Mouse (Mus musculus): ENCODE results near the gene Rnf144a.

Rnf144a gene

GRCm38 (mm10) chr12:26323783-26324364, 91.2 kb downstream of the Rnf144a start:
- DNase-seq (ENCODE audit: low read depth, low spot score): no peak

DNA sequence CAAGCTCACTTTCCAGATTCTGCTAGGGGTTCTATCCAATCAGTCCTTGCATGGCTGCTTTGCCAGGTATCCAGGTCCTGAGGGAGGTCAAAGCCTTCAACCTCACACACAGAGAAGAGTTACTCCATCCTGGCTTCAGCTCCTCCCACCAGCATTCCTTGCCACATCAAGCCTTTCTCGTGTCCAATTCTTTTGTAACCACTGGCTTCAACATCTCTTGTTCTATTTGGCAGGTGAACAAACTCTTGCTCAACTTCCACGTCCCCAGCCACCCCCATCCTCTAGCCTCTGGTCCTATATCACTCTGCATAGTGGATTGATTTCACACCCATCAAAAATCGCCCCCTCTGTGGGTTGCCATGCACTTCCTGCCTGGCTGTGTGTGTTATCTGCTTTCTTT, 98.8 kb downstream of the Rnf144a start:
- DNase-seq (ENCODE audit: low read depth, low spot score): no peak

- peak; percentile 73 for DNase-seq (ENCODE audit: low read depth, low spot score)
Observed at GRCm38 (mm10) chr12:26314959-26315358, 100.1 kb downstream of the Rnf144a start.

DNA sequence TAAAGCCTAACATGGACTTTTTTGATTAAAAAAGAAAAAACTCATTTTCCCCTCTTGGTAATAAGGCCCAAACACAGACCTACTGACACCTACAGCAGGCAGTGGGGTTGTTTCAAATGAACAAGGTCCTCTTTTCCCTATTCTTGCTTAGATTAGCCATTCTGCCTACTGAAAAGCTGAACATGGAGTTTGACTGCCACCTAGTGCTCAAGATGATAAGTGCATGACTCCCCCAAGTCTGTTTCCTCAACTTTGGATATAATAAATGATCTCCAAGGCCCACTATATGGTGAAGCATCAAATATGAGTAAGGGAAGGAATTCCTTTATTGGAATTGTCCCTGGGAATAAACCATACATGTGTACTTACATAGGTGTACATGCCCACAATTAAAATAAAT, 103.5 kb downstream of the Rnf144a start:
- DNase-seq (ENCODE audit: low read depth, low spot score): peak; percentile 81

GRCm38 (mm10) chr12:26310247-26310646, 104.8 kb downstream of the Rnf144a start:
- DNase-seq (ENCODE audit: low read depth, low spot score): peak; percentile 71

DNA sequence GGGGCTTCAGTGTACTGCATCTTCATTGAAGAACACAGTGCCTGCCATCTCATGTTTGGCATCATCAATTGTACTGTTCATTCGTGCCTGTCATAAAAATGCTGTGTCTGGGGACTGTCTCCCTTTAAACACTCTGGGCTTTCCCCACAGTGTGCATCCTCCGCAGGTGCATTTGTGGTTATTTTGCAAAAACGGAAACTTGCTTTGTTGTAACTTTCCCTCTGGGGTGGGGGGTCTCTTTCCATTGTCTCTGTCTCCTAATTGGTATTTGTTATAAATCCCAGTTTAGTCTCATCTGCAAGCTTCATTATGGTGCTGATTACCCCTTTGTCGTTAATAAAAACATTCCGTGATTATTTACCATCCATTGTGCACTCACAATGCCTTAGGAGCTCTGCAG, 112.2 kb downstream of the Rnf144a start:
- peak; percentile 15 for DNase-seq (ENCODE audit: low read depth, low spot score)

DNA sequence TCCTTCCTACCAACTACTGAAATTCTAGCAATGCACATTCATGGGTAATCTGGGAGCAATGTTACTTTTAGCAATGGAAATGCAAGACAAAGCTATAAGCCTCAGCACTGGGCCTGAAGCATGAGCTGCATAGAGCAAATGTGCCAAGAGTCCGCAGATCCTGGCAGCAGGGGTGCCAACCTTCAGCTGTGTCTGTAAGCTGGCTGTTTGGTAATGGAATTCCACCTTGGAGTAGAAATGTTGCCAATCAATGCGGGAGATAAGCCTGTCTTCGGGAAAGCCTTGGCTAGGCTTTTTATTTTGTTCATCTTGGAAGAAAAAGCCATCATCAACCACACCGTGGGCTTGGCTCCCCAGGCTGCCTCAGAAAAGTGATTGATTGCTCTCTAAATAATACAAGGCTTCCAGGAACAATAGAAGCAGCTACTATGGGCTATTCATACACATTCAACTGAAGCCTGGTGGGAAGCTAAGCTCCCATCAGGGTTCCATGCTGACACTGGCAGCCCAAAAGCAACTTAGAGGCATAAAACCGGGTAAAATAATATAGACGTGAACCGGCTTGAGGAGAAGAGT, 115.5 kb downstream of the Rnf144a start:
- no peak for DNase-seq (ENCODE audit: low read depth, low spot score)

DNA sequence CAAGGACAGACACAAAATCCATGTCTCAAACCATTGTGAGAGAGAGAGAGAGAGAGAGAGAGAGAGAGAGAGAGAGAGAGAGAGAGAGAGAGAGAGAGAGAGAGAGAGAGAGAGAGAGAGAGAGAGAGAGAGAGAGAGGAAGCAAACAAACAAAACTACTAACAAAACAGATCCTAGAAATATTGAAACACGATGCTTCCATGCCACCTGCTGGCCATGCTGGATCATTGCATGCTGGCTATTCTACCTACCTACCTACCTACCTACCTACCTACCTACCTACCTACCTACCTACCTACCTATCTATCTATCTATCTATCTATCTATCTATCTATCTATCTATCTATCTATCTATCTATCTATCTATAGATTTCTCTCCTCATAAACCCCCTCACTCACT, 119.1 kb downstream of the Rnf144a start:
- peak; percentile 72 for DNase-seq (ENCODE audit: low read depth, low spot score)

GRCm38 (mm10) chr12:26289200-26289599, 125.9 kb downstream of the Rnf144a start:
- no peak for DNase-seq (ENCODE audit: low read depth, low spot score)

DNA sequence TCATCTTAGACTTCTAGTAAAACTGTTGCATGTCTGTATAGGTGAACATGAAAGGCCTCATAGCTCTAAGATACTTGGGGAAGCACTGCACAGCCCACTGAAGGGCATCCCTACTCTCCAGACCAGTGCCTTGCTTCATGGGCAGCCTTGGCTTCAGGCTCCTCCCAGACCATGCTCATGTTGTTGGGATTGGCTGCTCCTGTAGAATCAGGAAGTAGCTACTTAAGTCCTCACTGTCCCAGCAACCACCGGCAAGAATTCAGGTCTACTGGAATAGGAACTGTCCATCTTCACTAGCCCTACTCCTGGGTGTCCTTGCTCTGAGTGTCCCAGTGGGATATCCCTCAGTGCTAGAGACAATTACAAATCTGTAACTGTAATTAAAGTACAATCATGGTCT, 126.7 kb downstream of the Rnf144a start:
- no peak for DNase-seq (ENCODE audit: low read depth, low spot score)

DNA sequence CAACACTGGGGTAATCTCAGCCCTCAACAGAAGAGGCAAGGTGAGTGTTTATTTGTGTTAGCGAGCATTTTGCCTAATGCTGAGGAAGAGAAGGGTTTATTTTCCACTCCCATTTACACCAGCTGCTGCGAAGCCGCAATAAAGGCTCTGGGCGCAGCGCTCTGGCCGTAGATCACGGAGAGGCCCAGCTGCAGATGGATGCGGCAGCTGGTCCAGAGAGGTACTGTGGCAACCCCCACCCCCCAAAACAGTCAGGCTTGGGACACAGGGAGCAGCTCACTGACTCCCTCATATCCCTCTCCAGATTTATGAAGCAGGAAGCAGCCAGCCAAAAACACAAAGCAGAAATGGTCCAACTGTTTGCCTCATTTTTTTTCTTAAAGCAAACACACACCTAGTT, 129.1 kb downstream of the Rnf144a start:
- DNase-seq (ENCODE audit: low read depth, low spot score): no peak

DNA sequence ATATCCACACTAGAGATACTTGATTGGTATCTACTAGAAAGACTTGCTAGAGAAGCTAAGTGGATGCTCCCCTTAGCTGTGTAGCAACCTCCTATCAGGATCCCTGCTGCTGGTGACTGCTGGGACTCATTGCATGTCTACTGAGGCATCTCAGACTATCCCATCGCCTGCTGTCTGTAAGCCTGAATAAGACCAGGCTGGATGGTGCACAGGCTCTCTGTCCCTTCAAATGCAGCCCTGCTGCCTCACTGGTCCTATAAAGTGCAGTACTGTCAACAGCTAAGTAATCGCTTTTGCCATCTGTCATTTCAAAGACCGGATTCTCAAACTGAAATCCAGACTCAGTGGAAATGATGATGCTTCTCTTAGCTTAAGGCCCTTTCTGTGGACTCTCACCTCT, 129.6 kb downstream of the Rnf144a start:
- DNase-seq (ENCODE audit: low read depth, low spot score): no peak

DNA sequence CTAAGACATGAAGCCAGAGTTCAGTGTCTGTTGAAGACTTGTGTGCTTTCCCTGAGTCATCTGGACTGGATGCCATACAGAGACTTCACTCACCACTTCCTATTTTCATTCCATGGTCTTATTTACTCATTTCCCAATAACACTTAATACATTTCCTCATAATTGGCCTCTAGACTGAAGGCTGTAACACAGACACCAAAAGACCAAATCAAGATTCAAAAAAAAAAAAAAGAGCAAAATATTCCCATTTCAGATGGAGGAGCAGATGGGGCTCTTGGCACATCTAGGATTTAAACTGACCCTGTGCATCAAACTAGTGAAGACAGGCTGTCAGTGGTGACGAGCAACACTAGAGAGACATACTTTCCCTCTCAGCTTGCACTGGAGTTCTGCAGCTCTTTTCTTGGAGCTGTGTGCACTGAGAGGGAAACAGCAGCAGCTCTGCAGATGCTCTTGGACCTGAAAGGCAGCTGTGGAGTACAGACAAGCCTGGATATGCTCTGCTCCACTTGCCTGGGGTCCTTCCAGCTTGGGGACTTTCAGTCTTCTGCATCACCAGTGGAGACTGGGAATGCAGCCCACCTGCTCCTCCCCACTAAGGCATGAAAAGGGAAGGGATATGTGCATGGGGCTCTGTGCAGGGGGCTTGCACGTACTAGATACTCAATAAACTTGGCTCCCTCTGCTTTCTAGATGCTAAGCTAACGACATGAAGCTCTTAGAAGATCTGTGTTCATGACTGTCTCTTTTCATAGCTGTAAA, 134.2 kb downstream of the Rnf144a start:
- DNase-seq (ENCODE audit: low read depth, low spot score): no peak

DNA sequence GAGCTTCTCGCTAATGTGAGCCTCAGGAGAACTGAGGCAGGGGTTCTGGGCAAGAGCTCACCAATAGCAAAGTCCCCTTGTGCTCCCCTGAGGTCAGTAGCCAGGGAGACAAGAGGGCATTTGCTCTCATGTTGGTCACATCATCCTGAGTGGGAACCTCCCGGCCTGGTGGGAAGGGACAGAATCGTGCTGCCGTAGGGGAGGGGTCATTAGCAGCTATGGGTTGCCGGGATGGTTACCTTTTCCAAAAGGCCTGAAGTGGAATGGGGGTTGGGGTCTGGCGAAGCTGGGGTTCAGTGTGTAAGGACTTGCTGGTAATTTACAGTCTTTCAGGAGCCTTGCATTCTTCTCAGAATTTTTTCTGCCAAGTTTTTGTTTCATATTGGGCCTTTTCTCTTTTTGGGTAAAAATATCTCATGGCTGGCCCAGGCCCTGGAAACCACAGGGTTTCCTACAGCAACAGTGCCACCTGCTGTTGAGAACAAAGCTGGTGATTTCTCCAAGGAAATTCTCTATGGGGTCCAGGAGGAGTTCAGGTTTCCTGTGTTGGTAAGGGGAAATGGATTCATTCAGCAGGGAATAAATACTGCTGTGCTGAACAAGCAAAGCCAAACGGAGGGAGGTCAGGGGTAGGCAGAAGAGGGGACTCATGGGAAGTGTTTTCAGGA, 137.9 kb downstream of the Rnf144a start:
- DNase-seq (ENCODE audit: low read depth, low spot score): peak; percentile 53

GRCm38 (mm10) chr12:26276556-26276955, 138.5 kb downstream of the Rnf144a start:
- DNase-seq (ENCODE audit: low read depth, low spot score): no peak
